Mouse (Mus musculus) pancreas, adult 10 weeks (tissue): ENCODE measurements around the gene Gm20792. TPM values are rescaled to one million over a fixed set of nuclear protein-coding genes. Genes with fewer than 3 reads are reported as not detected.

Experiments used
- polyA plus RNA-seq: library from polyadenylated mRNA; stranded (reverse); fragments of 350-450 nt; fragmentation: Illumina TruSeq; extraction: RNeasy Lipid Tissue Mini Kit (QIAGEN cat#74804); gene quantifications from one replicate; pipeline ENCODE4 v1.2.3, GENCODE M21; 2015; ENCODE audit warnings: low read depth, low replicate concordance; ENCODE audit not compliant: insufficient read depth

Gene Gm20792
- polyA plus RNA-seq: not detected

GRCm38 (mm10) chrY:48311555-48311954, at the start of gene Gm20792:
Gm20792 (plus strand) TSS chrY:48311855.

